Mouse (Mus musculus): ENCODE results near the gene Ak7.

DNA sequence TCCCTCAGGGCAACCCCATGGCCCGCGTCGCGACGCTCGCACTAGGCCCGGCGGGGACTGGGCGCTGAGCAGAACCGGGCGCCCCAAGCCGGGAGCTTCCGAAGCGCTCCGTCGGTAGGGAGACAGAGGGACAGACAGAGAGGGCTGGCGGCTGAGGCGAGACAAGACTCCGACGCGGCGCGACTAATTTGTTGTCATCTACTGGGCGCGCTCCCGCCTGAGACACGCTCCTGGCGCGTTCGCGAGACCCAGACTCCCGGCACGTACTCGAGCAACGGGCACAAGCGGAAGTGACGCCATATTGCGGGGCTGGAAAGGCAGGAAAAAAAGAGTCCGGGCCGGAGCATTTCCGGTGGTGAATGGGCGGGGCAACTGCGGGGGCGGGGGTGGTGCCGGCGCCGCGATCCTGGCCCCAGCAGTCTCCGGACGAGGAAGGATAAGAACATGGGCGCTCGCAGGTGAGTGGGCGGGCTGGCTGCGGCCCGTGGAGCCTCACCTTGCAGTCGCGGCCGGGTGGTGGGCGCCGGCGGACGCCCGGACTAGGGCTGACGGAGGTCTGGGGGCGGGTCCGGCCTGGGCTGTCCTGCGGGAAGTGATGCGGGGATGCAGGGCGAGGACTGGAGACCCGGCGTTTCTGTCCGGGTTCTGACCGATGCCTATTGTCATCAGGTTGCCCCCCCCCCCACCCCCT, 20.6 kb upstream of the Ak7 start, which contains the start of gene Atg2b:
- TF ChIP-seq CTCF (IDR thresholded peaks at IDR 0.05; ENCODE audit: extremely low read depth, insufficient read length, insufficient replicate concordance, low read depth, low read length) (no peak), POLR2A (IDR thresholded peaks at IDR 0.05; ENCODE audit: low read depth, low read length) (no peak; the same call in none of the 2 replicates)

All from small intestine, adult 2 months (tissue).